Mouse (Mus musculus) bone marrow, adult 2 months (tissue): ENCODE data around the gene Timp3. TPM values are rescaled to one million over a fixed set of nuclear protein-coding genes. Genes with fewer than 3 reads are reported as not detected.
A peak's percentile ranks its signal among the peaks of the same experiment; 100 is the strongest.

Experiments
- H3K27ac ChIP-seq: fragments of 200-500 bp; 2 replicates; pipeline ENCODE4 v1.5.1; 2012; ENCODE audit warnings: low read depth, mild to moderate bottlenecking, control low read depth, inconsistent platforms, low read length; ENCODE audit not compliant: control insufficient read depth, poor library complexity, insufficient read depth
- H3K4me1 ChIP-seq: fragments of 200-500 bp; 2 replicates; pipeline ENCODE4 v1.6.1; 2011; ENCODE audit warnings: low read length; ENCODE audit not compliant: control insufficient read depth, insufficient read depth
- H3K4me3 ChIP-seq: fragments of 200-500 bp; replicated peaks from 2 replicates; pipeline ENCODE3; 2011; ENCODE audit warnings: mild to moderate bottlenecking, low read depth, low read length, control low read depth; ENCODE audit not compliant: control insufficient read depth
- CTCF ChIP-seq: fragments of 200-500 bp; IDR thresholded peaks from 2 replicates; pipeline ENCODE4 v1.5.1; 2011; ENCODE audit warnings: low read length, control low read depth; ENCODE audit not compliant: control insufficient read depth, insufficient read depth
- POLR2A ChIP-seq: fragments of 200-500 bp; IDR thresholded peaks from 2 replicates; pipeline ENCODE4 v1.6.1; 2011; ENCODE audit warnings: low read depth, mild to moderate bottlenecking, control low read depth, low read length, borderline replicate concordance; ENCODE audit not compliant: control insufficient read depth
- WGBS: fragments of 180-500 bp; shearing (Covaris S2); methylation state at CpG from one replicate; pipeline ENCODE4 v1.1.7; 2018; 5-methylcytosine and 5-hydroxymethylcytosine counted together
- polyA plus RNA-seq: library from polyadenylated mRNA; stranded (reverse); fragments of >200 nt; gene quantifications from 2 replicates; pipeline ENCODE4 v1.2.4, GENCODE M21; 2011; ENCODE audit warnings: low replicate concordance; ENCODE audit not compliant: missing spikeins, insufficient read depth, insufficient read length

Timp3 gene
- polyA plus RNA-seq, 1 experiment, result 32.5 TPM

- WGBS, result 16% methylated on average over 1 of the region's 1 CpGs
- TF ChIP-seq POLR2A, result no peak
- no peak for TF ChIP-seq CTCF
- no peak overlapping the region for H3K27ac ChIP-seq
- no peaks in the 10 kb centered on the region for H3K4me1 ChIP-seq
- no peak overlapping the region for H3K4me3 ChIP-seq
Measured at GRCm38 (mm10) chr10:86336506-86336905, 36.3 kb downstream of the Timp3 start.

GRCm38 (mm10) chr10:86337239-86337638 is 37.1 kb downstream of the Timp3 start:
- no peak for TF ChIP-seq POLR2A
- no peak for TF ChIP-seq CTCF
- H3K27ac ChIP-seq, result no peak overlapping the region
- 70% methylated on average over 3 of the region's 3 CpGs for WGBS
- no peak overlapping the region for H3K4me3 ChIP-seq
- H3K4me1 ChIP-seq, result no peaks in the 10 kb centered on the region

- Histone ChIP-seq H3K27ac (no peak overlapping the region), H3K4me1 (no peaks in the 10 kb centered on the region)
- WGBS, result 69% methylated on average over 4 of the region's 4 CpGs
Measured at GRCm38 (mm10) chr10:86338121-86338715, 38.0 kb downstream of the Timp3 start.

GRCm38 (mm10) chr10:86339121-86339520 is 38.9 kb downstream of the Timp3 start:
- 75% methylated on average over 4 of the region's 4 CpGs for WGBS
- H3K27ac ChIP-seq, result no peak overlapping the region

More at GRCm38 (mm10) chr10:86338121-86338715, 38.0 kb downstream of the Timp3 start:
- no peak overlapping the region for H3K4me3 ChIP-seq
- TF ChIP-seq POLR2A, result no peak
- no peak for TF ChIP-seq CTCF

GRCm38 (mm10) chr10:86339649-86340379 is 39.6 kb downstream of the Timp3 start:
- H3K4me1 ChIP-seq, result no peaks in the 10 kb centered on the region
- H3K27ac ChIP-seq, result 0 out of 2 replicates have a peak overlapping the region, but pooled peaks have one; percentile 22
- WGBS, result 54% methylated on average over 2 of the region's 2 CpGs
- TF ChIP-seq POLR2A (no peak), CTCF (no peak)
- H3K4me3 ChIP-seq, result no peak overlapping the region

More at GRCm38 (mm10) chr10:86339121-86339520, 38.9 kb downstream of the Timp3 start:
- Histone ChIP-seq H3K4me3 (no peak overlapping the region), H3K4me1 (no peaks in the 10 kb centered on the region)
- no peak for TF ChIP-seq CTCF
- TF ChIP-seq POLR2A, result no peak

GRCm38 (mm10) chr10:86340421-86340820 is 40.2 kb downstream of the Timp3 start:
- TF ChIP-seq CTCF (no peak), POLR2A (no peak)
- no peak overlapping the region for H3K4me3 ChIP-seq
- 77% methylated on average over 7 of the region's 7 CpGs for WGBS
- no peaks in the 10 kb centered on the region for H3K4me1 ChIP-seq
- no peak overlapping the region for H3K27ac ChIP-seq

GRCm38 (mm10) chr10:86340991-86341527 is 40.9 kb downstream of the Timp3 start:
- TF ChIP-seq CTCF, result no peak
- Histone ChIP-seq H3K4me3 (no peak overlapping the region), H3K4me1 (no peaks in the 10 kb centered on the region), H3K27ac (no peak overlapping the region)
- WGBS, result 89% methylated on average over 3 of the region's 3 CpGs

- 82% methylated on average over 8 of the region's 8 CpGs for WGBS
- Histone ChIP-seq H3K4me1 (no peaks in the 10 kb centered on the region), H3K27ac (no peak overlapping the region), H3K4me3 (no peak overlapping the region)
- TF ChIP-seq CTCF (no peak), POLR2A (no peak)
Measured at GRCm38 (mm10) chr10:86341589-86341988, 41.4 kb downstream of the Timp3 start.

- H3K27ac ChIP-seq, result no peak overlapping the region
- no peak overlapping the region for H3K4me3 ChIP-seq
- WGBS, result 83% methylated on average over 4 of the region's 4 CpGs
- no peaks in the 10 kb centered on the region for H3K4me1 ChIP-seq
- TF ChIP-seq POLR2A, result no peak
- no peak for TF ChIP-seq CTCF
Measured at GRCm38 (mm10) chr10:86342151-86342550, 42.0 kb downstream of the Timp3 start.
